Mouse (Mus musculus): ENCODE data around the gene Dnajb3. TPM values are rescaled to one million over a fixed set of nuclear protein-coding genes. Genes with fewer than 3 reads are reported as not detected.

The Dnajb3 gene
- polyA plus RNA-seq, 1 experiment = 1.6 TPM

- H3K4me1 ChIP-seq (ENCODE audit: control insufficient read depth, insufficient read depth, low read length) = no peaks in the 10 kb centered on the region
- TF ChIP-seq POLR2A (IDR thresholded peaks at IDR 0.05; ENCODE audit: extremely low read depth, insufficient read depth, low read length) (no peak), CTCF (IDR thresholded peaks at IDR 0.05; ENCODE audit: extremely low read depth, insufficient read depth, low read length) (no peak)
Observed at GRCm38 (mm10) chr1:88218051-88218450, 12.5 kb upstream of the Dnajb3 start.

DNA sequence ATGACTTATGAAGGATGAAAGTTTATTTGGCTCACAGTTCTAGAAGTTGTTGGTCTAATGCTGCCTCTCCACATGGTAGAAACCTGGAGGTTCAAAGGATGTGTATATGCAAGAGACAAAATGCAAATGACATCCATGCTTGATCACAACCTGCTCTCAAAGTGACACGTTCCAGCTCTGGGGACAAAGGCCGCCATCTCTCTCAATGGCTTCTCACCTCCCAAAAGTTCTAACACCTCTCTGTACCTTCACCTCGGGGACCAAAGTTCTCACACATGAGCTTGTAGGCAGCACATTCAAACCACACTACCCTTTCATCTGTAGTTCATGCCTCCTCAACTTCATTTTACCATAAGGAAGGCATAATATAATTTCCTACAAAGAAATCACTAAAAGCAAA is 12.0 kb upstream of the Dnajb3 start:
- TF ChIP-seq CTCF (IDR thresholded peaks at IDR 0.05; ENCODE audit: extremely low read depth, insufficient read depth, low read length) = no peak
- TF ChIP-seq POLR2A (IDR thresholded peaks at IDR 0.05; ENCODE audit: extremely low read depth, insufficient read depth, low read length) = no peak
- H3K27ac ChIP-seq (ENCODE audit: insufficient read depth, low read length) = no peak overlapping the region
- H3K4me1 ChIP-seq (ENCODE audit: control insufficient read depth, insufficient read depth, low read length) = no peaks in the 10 kb centered on the region
- H3K4me3 ChIP-seq (ENCODE audit: insufficient read depth, low read length) = no peak overlapping the region

More at GRCm38 (mm10) chr1:88218051-88218450, 12.5 kb upstream of the Dnajb3 start:
- no peak overlapping the region for H3K4me3 ChIP-seq (ENCODE audit: insufficient read depth, low read length)
- H3K27ac ChIP-seq (ENCODE audit: insufficient read depth, low read length) = no peak overlapping the region

DNA sequence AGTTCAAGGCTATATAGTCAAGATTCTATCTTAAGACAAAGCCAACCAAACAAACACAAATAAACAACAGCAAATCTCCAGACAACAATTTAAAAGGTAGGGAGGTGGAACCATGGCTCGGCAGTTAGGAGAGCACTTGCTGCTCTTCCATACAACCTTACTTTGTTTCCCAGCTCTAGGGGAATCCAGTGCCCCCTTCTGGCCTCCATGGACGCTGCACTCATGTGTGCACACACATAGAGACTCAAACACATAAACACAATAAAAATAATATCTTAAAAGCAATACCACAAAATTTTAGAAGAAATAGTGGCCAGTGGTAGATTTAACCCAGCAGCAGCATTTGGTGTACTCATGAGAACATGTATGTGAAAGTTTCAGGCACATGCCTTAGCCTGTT is 11.6 kb upstream of the Dnajb3 start:
- Histone ChIP-seq H3K4me3 (ENCODE audit: insufficient read depth, low read length) (no peak overlapping the region), H3K27ac (ENCODE audit: insufficient read depth, low read length) (no peak overlapping the region), H3K4me1 (ENCODE audit: control insufficient read depth, insufficient read depth, low read length) (no peaks in the 10 kb centered on the region)
- TF ChIP-seq CTCF (IDR thresholded peaks at IDR 0.05; ENCODE audit: extremely low read depth, insufficient read depth, low read length) = no peak
- TF ChIP-seq POLR2A (IDR thresholded peaks at IDR 0.05; ENCODE audit: extremely low read depth, insufficient read depth, low read length) = no peak

- Histone ChIP-seq H3K27ac (ENCODE audit: insufficient read depth, low read length) (no peak overlapping the region), H3K4me3 (ENCODE audit: insufficient read depth, low read length) (no peak overlapping the region), H3K4me1 (ENCODE audit: control insufficient read depth, insufficient read depth, low read length) (no peaks in the 10 kb centered on the region)
- TF ChIP-seq POLR2A (IDR thresholded peaks at IDR 0.05; ENCODE audit: extremely low read depth, insufficient read depth, low read length) (no peak), CTCF (IDR thresholded peaks at IDR 0.05; ENCODE audit: extremely low read depth, insufficient read depth, low read length) (no peak)
Observed at GRCm38 (mm10) chr1:88216551-88216950, 11.0 kb upstream of the Dnajb3 start.

- H3K4me3 ChIP-seq (ENCODE audit: insufficient read depth, low read length) = no peak overlapping the region
- H3K27ac ChIP-seq (ENCODE audit: insufficient read depth, low read length) = no peak overlapping the region
- no peaks in the 10 kb centered on the region for H3K4me1 ChIP-seq (ENCODE audit: control insufficient read depth, insufficient read depth, low read length)
- no peak for TF ChIP-seq CTCF (IDR thresholded peaks at IDR 0.05; ENCODE audit: extremely low read depth, insufficient read depth, low read length)
- TF ChIP-seq POLR2A (IDR thresholded peaks at IDR 0.05; ENCODE audit: extremely low read depth, insufficient read depth, low read length) = no peak
Observed at GRCm38 (mm10) chr1:88215466-88216380, 10.1 kb upstream of the Dnajb3 start.

- Histone ChIP-seq H3K4me1 (ENCODE audit: control insufficient read depth, insufficient read depth, low read length) (no peaks in the 10 kb centered on the region), H3K4me3 (ENCODE audit: insufficient read depth, low read length) (no peak overlapping the region), H3K27ac (ENCODE audit: insufficient read depth, low read length) (no peak overlapping the region)
- TF ChIP-seq POLR2A (IDR thresholded peaks at IDR 0.05; ENCODE audit: extremely low read depth, insufficient read depth, low read length) = no peak
- TF ChIP-seq CTCF (IDR thresholded peaks at IDR 0.05; ENCODE audit: extremely low read depth, insufficient read depth, low read length) = no peak
Observed at GRCm38 (mm10) chr1:88214462-88214952, 8.9 kb upstream of the Dnajb3 start.

- H3K27ac ChIP-seq (ENCODE audit: insufficient read depth, low read length) = no peak overlapping the region
- no peak overlapping the region for H3K4me3 ChIP-seq (ENCODE audit: insufficient read depth, low read length)
- TF ChIP-seq POLR2A (IDR thresholded peaks at IDR 0.05; ENCODE audit: extremely low read depth, insufficient read depth, low read length) (no peak), CTCF (IDR thresholded peaks at IDR 0.05; ENCODE audit: extremely low read depth, insufficient read depth, low read length) (no peak)
- H3K4me1 ChIP-seq (ENCODE audit: control insufficient read depth, insufficient read depth, low read length) = no peaks in the 10 kb centered on the region
Observed at GRCm38 (mm10) chr1:88213766-88214461, 8.3 kb upstream of the Dnajb3 start.

- H3K27ac ChIP-seq (ENCODE audit: insufficient read depth, low read length) = no peak overlapping the region
- no peak for TF ChIP-seq POLR2A (IDR thresholded peaks at IDR 0.05; ENCODE audit: extremely low read depth, insufficient read depth, low read length)
- no peak for TF ChIP-seq CTCF (IDR thresholded peaks at IDR 0.05; ENCODE audit: extremely low read depth, insufficient read depth, low read length)
- no peak overlapping the region for H3K4me3 ChIP-seq (ENCODE audit: insufficient read depth, low read length)
- H3K4me1 ChIP-seq (ENCODE audit: control insufficient read depth, insufficient read depth, low read length) = no peaks in the 10 kb centered on the region
Observed at GRCm38 (mm10) chr1:88213061-88213460, 7.5 kb upstream of the Dnajb3 start.

DNA sequence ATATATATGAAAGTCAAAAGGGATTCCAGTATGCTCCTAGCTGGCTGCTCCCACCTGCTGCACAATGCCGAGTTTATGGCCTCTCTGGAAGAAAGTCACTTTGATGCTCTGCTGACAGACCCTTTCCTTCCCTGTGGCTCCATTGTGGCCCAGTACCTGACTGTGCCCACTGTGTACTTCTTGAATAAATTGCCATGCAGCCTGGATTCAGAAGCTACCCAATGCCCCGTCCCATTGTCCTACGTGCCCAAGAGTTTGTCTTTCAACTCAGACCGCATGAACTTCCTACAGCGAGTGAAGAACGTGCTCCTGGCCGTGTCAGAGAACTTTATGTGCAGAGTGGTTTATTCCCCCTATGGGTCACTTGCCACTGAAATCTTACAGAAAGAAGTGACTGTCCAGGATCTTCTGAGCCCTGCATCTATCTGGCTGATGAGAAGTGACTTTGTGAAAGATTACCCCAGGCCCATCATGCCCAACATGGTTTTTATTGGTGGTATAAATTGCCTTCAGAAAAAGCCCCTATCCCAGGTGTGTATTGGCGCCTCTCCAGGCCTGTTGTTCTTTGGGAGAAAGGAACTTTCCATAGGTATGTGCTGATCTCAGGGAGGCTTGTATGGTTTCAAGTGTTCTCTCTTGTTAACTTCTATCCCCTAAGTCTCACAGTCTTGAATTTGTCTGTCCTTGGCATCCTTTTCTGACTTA is 6.9 kb upstream of the Dnajb3 start:
- Histone ChIP-seq H3K4me1 (ENCODE audit: control insufficient read depth, insufficient read depth, low read length) (no peaks in the 10 kb centered on the region), H3K27ac (ENCODE audit: insufficient read depth, low read length) (no peak overlapping the region), H3K4me3 (ENCODE audit: insufficient read depth, low read length) (no peak overlapping the region)
- TF ChIP-seq POLR2A (IDR thresholded peaks at IDR 0.05; ENCODE audit: extremely low read depth, insufficient read depth, low read length) = no peak
- TF ChIP-seq CTCF (IDR thresholded peaks at IDR 0.05; ENCODE audit: extremely low read depth, insufficient read depth, low read length) = no peak
